Mouse (Mus musculus): Measurements from ENCODE around the gene Cdh13. TPM values are rescaled to one million over a fixed set of nuclear protein-coding genes. Genes with fewer than 3 reads are reported as not detected.

Cdh13 gene
- total RNA-seq, 2 experiments from 2014 or later: 56.4 to 66.1 TPM

GRCm38 (mm10) chr8:118290266-118290665, 6.7 kb downstream of the Cdh13 start:
- no peak for DNase-seq (ENCODE audit: low spot score in 2 of 2)

GRCm38 (mm10) chr8:118296477-118296876, 12.9 kb downstream of the Cdh13 start:
- DNase-seq (ENCODE audit: low spot score in 2 of 2): no peak

GRCm38 (mm10) chr8:118306957-118307356, 23.4 kb downstream of the Cdh13 start:
- no peak for DNase-seq (ENCODE audit: low spot score in 2 of 2)

GRCm38 (mm10) chr8:118309106-118309505, 25.6 kb downstream of the Cdh13 start:
- no peak for DNase-seq (ENCODE audit: low spot score in 2 of 2)

GRCm38 (mm10) chr8:118313426-118314187, 30.1 kb downstream of the Cdh13 start:
- no peak for DNase-seq (ENCODE audit: low spot score in 2 of 2)

DNA sequence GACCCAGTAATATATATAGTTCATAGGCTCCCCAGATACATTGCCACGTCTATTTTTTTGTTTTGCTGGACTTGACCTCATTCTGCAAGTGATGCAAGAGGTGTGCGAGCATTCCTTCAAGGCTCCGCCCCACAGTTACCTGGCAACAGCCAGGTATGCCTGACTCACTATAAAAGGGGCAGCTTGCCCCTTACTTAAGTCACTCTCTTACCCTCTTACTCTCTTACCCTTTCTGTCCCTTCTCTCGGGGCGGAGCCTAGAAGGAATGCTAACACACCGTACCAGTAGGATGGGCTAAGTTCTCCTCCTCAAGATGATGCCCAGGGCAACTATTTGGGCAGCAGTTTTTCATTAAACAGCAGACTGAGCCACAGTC, 30.6 kb downstream of the Cdh13 start:
- no peak for DNase-seq (ENCODE audit: low spot score in 2 of 2)

GRCm38 (mm10) chr8:118314932-118315331, 31.4 kb downstream of the Cdh13 start:
- no peak for DNase-seq (ENCODE audit: low spot score in 2 of 2)

DNA sequence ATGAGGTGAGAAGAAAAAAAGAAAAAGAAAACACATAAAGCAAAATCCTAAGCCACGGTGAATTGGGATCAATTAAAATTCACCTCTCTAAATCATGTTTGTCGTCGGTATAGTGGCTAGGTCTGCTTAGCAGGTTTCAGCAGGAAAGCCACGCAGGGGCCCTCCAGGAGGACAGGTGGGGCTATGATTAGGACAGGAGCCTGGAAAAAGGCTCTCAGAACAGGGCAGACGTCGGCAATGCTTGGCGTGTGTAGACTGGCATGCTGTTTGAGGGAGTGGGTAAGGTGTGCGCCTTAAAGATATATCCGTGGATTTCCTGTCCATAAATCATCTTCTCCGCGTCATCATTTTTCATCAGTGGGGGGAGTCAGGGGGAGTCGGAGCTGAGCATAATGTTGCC, 32.9 kb downstream of the Cdh13 start:
- DNase-seq (ENCODE audit: low spot score in 2 of 2): no peak

DNA sequence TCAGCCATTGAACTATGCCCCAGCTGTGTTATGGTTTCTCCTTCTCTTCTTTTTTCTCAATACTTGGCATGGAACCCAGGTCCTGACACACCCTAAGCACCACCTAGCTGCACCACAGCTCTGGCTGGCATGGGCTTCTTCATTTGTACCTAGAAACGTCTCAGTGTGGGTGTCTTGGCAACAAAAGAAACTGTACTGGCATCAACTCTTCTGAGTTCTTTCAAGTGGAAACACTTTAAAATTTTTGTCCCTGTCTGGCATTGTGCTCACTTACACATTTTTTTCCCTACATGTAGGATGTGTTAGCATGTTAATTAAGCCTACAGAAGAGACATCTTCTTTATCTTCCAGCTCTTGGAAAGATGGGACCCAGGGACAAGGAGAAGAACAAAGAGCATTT, 37.0 kb downstream of the Cdh13 start:
- no peak for DNase-seq (ENCODE audit: low spot score in 2 of 2)

DNA sequence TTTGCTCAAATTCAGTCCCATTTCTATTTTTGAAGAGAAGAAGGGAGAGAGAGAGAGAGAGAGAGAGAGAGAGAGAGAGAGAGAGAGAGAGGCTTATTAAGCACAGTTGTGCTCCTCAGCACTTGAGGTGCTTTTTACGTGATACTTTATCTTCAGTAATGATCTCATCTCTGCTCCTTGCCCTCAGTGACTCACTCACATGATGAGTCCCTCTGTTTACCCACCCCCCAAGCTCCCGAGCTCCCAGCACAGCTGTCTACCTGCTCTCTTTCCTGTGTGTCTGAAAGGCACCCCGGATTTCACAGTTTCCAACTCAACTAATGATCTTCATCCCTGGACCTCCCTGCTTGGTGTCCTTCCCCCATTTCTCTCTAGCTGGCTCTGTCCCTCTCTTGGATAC, 39.9 kb downstream of the Cdh13 start:
- no peak for DNase-seq (ENCODE audit: low spot score in 2 of 2)

DNA sequence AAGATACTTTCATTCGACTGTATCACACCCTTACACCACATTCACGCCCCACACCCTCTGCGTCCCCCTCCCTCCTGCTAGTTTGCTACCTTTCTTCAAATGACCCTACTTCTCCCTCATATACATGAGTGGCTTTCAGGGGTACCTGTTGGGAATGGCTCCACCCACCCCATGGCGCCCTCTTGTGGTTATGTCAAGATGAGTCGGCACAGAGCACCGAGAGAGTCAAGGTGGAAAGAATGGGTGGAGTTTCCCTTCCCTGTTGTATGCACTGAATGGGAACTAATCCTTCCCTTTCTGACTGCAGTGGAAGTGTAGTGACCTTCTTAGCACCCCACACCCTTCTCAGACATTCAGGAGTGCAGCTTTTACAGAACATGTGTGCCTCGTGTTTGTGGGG, 51.4 kb downstream of the Cdh13 start:
- DNase-seq (ENCODE audit: low spot score in 2 of 2): no peak

DNA sequence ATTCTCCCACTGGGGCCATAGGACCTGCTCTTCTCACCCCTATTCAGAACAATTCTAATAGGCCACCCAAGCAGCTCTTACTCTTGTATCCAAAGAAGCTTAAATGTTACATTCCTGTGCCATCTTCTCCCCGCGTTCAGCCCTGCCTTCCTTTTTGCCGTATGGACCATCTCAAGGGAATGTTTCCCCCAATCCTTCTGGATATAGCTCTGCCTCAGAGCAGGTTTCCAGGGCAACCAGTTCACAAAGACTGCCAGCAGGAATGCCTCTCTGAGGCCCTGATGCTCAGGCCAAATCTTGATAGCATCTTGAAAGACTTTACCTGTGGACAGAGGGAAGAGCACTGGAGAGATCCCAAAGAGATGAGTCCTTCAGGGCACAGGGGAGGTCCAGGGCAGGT, 56.2 kb downstream of the Cdh13 start:
- peak in 1 of 2 experiments; percentile 17 for DNase-seq (ENCODE audit: low spot score in 2 of 2)

DNA sequence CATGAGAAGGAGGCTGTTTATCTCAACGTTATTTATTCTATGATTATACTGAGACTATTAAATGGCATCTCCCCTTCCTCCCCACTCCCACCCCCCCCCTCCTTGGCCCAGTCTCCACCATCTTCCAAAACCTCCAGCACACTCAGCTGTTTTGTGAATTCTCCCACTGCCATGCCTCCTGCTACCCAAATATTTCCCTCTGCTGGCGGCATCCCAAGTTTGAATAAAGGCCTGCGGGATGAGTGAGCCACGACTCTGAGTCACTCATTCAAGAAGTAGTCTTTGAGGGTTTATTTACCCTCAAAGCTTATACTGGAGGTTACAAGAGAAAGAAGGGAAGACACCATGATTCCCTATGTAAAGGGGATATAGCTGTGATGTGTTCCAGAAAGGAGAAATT, 59.7 kb downstream of the Cdh13 start:
- DNase-seq (ENCODE audit: low spot score in 2 of 2): no peak

GRCm38 (mm10) chr8:118348710-118349489, 65.4 kb downstream of the Cdh13 start:
- no peak for DNase-seq (ENCODE audit: low spot score in 2 of 2)

GRCm38 (mm10) chr8:118350136-118350535, 66.6 kb downstream of the Cdh13 start:
- no peak for DNase-seq (ENCODE audit: low spot score in 2 of 2)

- no peak for DNase-seq (ENCODE audit: low spot score in 2 of 2)
These were observed 69.5 kb downstream of the Cdh13 start for GRCm38 (mm10) chr8:118353022-118353421.

DNA sequence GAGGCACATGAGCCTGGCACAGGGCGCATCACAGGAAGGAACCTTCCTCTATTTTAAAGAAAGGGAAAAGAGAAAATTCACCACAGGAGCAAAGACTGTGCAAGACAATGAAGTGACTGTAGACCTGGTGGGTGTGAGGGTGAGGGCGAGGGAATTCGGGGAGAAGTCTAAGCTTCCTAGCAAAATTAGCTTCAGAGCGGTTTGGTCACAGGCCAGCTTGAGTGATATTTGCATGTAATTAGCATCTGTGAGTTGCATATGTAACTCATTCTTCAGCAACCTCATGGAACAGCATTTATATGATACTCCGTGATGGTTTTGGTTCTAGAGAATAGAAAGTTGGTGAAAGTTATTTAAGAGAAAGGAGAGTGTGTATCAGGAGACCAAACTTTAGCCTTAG, 73.5 kb downstream of the Cdh13 start:
- DNase-seq (ENCODE audit: low spot score in 2 of 2): no peak

DNA sequence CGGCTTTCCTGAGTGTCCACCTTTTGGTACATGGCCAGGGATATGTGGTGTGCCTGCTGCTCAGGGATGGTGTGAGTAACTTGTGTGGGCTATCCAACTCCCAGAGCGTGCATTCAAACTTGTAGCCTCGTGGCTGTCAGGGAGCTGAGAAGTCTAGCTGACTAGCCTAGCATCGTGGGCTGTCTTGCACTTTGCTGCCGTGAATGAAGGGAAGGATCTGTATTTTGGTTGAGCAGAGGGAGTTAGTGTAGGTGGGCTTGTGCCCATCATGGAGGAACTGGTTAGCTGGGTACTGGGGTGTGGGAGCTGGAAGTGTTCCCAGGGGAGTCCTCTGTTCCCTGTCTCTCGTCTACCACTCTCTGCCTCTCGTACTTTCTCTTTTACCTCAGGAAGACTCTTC, 74.1 kb downstream of the Cdh13 start:
- no peak for DNase-seq (ENCODE audit: low spot score in 2 of 2)

DNA sequence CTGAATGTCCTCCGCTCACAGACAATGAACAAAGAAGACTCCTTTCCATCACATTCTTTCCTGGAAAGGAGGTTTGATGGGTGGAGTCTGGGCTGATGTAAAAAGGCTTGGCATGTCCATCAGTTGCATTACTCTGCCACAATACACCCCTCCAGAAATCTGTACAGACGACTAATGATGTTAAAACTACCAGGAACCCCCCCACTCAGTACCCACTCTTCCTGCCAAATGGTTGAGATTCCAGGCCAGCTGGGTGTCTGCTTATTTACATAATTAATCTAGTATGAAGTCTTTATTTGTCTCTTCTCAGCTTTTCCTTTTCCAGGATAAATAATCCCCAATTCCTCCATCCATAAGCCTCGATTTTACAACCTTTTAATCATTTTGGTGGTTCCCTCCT, 80.2 kb downstream of the Cdh13 start:
- peak in 1 of 2 experiments; percentile 37 for DNase-seq (ENCODE audit: low spot score in 2 of 2)

- DNase-seq (ENCODE audit: low spot score in 2 of 2): no peak
These were observed 89.6 kb downstream of the Cdh13 start for GRCm38 (mm10) chr8:118373092-118373491.

DNA sequence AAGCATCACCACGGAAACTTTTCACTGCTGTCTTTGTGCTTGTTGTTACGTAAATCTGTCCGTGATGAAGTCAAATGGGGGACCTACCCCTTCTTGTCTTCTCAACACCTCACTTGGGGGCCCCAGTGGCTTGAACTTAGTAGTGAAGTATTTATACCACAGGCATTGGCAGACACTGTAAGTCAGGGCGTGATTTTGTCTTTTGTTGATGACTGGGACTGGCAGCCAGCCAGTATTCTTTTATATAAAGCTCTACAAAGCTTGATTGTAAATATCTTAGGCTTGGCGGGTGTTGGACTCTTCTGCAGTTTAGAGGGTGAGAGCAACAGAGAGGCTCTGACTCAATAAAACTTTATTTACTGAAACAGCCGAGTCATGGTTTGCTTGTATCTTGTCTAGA, 91.2 kb downstream of the Cdh13 start:
- no peak for DNase-seq (ENCODE audit: low spot score in 2 of 2)

GRCm38 (mm10) chr8:118376791-118377190, 93.3 kb downstream of the Cdh13 start:
- DNase-seq (ENCODE audit: low spot score in 2 of 2): no peak

- no peak for DNase-seq (ENCODE audit: low spot score in 2 of 2)
These were observed 95.5 kb downstream of the Cdh13 start for GRCm38 (mm10) chr8:118378985-118379384.

Measured in layer of hippocampus, postnatal 14 days (tissue).